Mouse (Mus musculus) olfactory bulb, adult 2 months (tissue): Measurements from ENCODE around the gene Efemp2. TPM values are rescaled to one million over a fixed set of nuclear protein-coding genes. Genes with fewer than 3 reads are reported as not detected.

Source experiments
- H3K27ac ChIP-seq: fragments of 200-500 bp; 2 replicates; pipeline ENCODE4 v1.5.1; 2012; ENCODE audit warnings: low read depth, low read length; ENCODE audit not compliant: insufficient read depth
- H3K4me1 ChIP-seq: fragments of 200-500 bp; 2 replicates; pipeline ENCODE4 v1.6.1; 2012; ENCODE audit warnings: low read length; ENCODE audit not compliant: control insufficient read depth, insufficient read depth
- H3K4me3 ChIP-seq: fragments of 200-500 bp; 2 replicates; pipeline ENCODE4 v1.5.1; 2012; ENCODE audit warnings: mild to moderate bottlenecking, low read depth, low read length, moderate library complexity; ENCODE audit not compliant: insufficient read depth
- CTCF ChIP-seq: fragments of 200-500 bp; IDR thresholded peaks from 2 replicates; pipeline ENCODE4 v1.5.1; 2012; ENCODE audit warnings: low read depth, mild to moderate bottlenecking, low read length, moderate library complexity; ENCODE audit not compliant: insufficient read depth
- POLR2A ChIP-seq: fragments of 200-500 bp; IDR thresholded peaks from 2 replicates; pipeline ENCODE4 v1.6.1; 2012; ENCODE audit warnings: mild to moderate bottlenecking, low read depth, low read length, moderate library complexity; ENCODE audit not compliant: insufficient read depth
- WGBS: fragments of 180-500 bp; shearing (Covaris S2); methylation state at CpG from one replicate; pipeline ENCODE4 v1.1.7; 2018; 5-methylcytosine and 5-hydroxymethylcytosine counted together
- polyA plus RNA-seq: library from polyadenylated mRNA; stranded (reverse); fragments of >200 nt; gene quantifications from 2 replicates; pipeline ENCODE4 v1.2.4, GENCODE M21; 2012; ENCODE audit warnings: low replicate concordance; ENCODE audit not compliant: missing spikeins, insufficient read depth, insufficient read length

Gene Efemp2
- polyA plus RNA-seq, 1 experiment = not detected

GRCm38 (mm10) chr19:5503687-5504086 lies 29.9 kb downstream of the Efemp2 start, which contains the start of gene 1700020D05Rik:
Gene 1700020D05Rik (minus strand): TSS chr19:5503787.
- Histone ChIP-seq H3K4me3 (no peak within 1 kb of the TSS), H3K27ac (no peak within 1 kb of the TSS), H3K4me1 (no peaks in the 10 kb centered on the region)
- 64% methylated on average over 17 of the region's 17 CpGs for WGBS
- TF ChIP-seq CTCF (no peak), POLR2A (no peak)

GRCm38 (mm10) chr19:5510031-5511026 lies 36.6 kb downstream of the Efemp2 start, which contains the start of gene Snx32:
Gene Snx32 (minus strand): TSS chr19:5510538.
- H3K4me1 ChIP-seq = peaks cover 8% of the 10 kb centered on the region
- peak within 1 kb of the TSS; percentile 60 for H3K4me3 ChIP-seq
- WGBS = under 1% methylated on average over 47 of the region's 47 CpGs
- peak within 1 kb of the TSS; percentile 52 for H3K27ac ChIP-seq
- TF ChIP-seq POLR2A (0 out of 2 replicates have a peak, but pooled peaks have one; percentile 32), CTCF (no peak)

GRCm38 (mm10) chr19:5511074-5511632 lies 37.4 kb downstream of the Efemp2 start:
- WGBS = 44% methylated on average over 15 of the region's 15 CpGs
- TF ChIP-seq POLR2A (no peak), CTCF (no peak)
- peak overlapping the region; percentile 60 for H3K4me3 ChIP-seq
- H3K4me1 ChIP-seq = peaks cover 8% of the 10 kb centered on the region
- H3K27ac ChIP-seq = peak overlapping the region; percentile 35; the same call in 1 of the 2 replicates

- Histone ChIP-seq H3K4me1 (peaks cover 8% of the 10 kb centered on the region), H3K27ac (no peak overlapping the region), H3K4me3 (no peak overlapping the region)
- TF ChIP-seq POLR2A = no peak
- TF ChIP-seq CTCF = no peak
- WGBS = 62% methylated on average over 12 of the region's 12 CpGs
Observed at GRCm38 (mm10) chr19:5512091-5513004, 38.6 kb downstream of the Efemp2 start.

GRCm38 (mm10) chr19:5513005-5513349 lies 39.2 kb downstream of the Efemp2 start:
- TF ChIP-seq CTCF (no peak), POLR2A (no peak)
- 71% methylated on average over 3 of the region's 3 CpGs for WGBS
- peaks cover 8% of the 10 kb centered on the region for H3K4me1 ChIP-seq

GRCm38 (mm10) chr19:5515840-5516777 lies 42.4 kb downstream of the Efemp2 start:
- TF ChIP-seq CTCF = no peak
- TF ChIP-seq POLR2A = no peak
- WGBS = 83% methylated on average over 7 of the region's 7 CpGs
- no peak overlapping the region for H3K27ac ChIP-seq
- H3K4me3 ChIP-seq = no peak overlapping the region
- H3K4me1 ChIP-seq = peaks cover 5% of the 10 kb centered on the region

More at GRCm38 (mm10) chr19:5513005-5513349, 39.2 kb downstream of the Efemp2 start:
- H3K27ac ChIP-seq = no peak overlapping the region
- no peak overlapping the region for H3K4me3 ChIP-seq

GRCm38 (mm10) chr19:5516906-5517505 lies 43.3 kb downstream of the Efemp2 start:
- WGBS = 67% methylated on average over 8 of the region's 8 CpGs
- Histone ChIP-seq H3K4me1 (no peaks in the 10 kb centered on the region), H3K4me3 (no peak overlapping the region), H3K27ac (no peak overlapping the region)
- TF ChIP-seq CTCF = no peak
- no peak for TF ChIP-seq POLR2A

- WGBS = 93% methylated on average over 3 of the region's 3 CpGs
- no peaks in the 10 kb centered on the region for H3K4me1 ChIP-seq
- TF ChIP-seq CTCF (no peak), POLR2A (no peak)
- no peak overlapping the region for H3K4me3 ChIP-seq
- H3K27ac ChIP-seq = no peak overlapping the region
Observed at GRCm38 (mm10) chr19:5518721-5519120, 45.0 kb downstream of the Efemp2 start.
